Mouse (Mus musculus) megakaryocyte, embryonic 14.5 days (primary cell): ENCODE measurements around the gene Fam83e. TPM values are rescaled to one million over a fixed set of nuclear protein-coding genes. Genes with fewer than 3 reads are reported as not detected.

Experiments
- H3K27me3 ChIP-seq: replicated peaks from 2 replicates; pipeline ENCODE3; 2012; ENCODE audit warnings: inconsistent platforms
- H3K36me3 ChIP-seq: replicated peaks from 2 replicates; pipeline ENCODE3; 2012; ENCODE audit warnings: low read length, inconsistent platforms, mixed read lengths
- H3K4me1 ChIP-seq: 2 replicates; pipeline ENCODE4 v1.6.1; 2012; ENCODE audit warnings: inconsistent platforms
- H3K4me3 ChIP-seq: replicated peaks from 2 replicates; pipeline ENCODE3; 2012; ENCODE audit warnings: moderate library complexity, mild to moderate bottlenecking, inconsistent platforms
- H3K9me3 ChIP-seq: 2 replicates; pipeline ENCODE4 v1.6.1; 2012; ENCODE audit warnings: inconsistent platforms
- FLI1 ChIP-seq: IDR thresholded peaks from 2 replicates; pipeline ENCODE4 v1.6.1; 2012; ENCODE audit warnings: low read length, inconsistent platforms, mixed read lengths
- GATA1 ChIP-seq: IDR thresholded peaks from 3 replicates; pipeline ENCODE4 v1.6.1; 2012; ENCODE audit warnings: mixed read lengths, low read length, inconsistent platforms, borderline replicate concordance
- polyA plus RNA-seq: library from polyadenylated mRNA; stranded (reverse); fragments of >175 nt; gene quantifications from 2 replicates; pipeline ENCODE4 v1.2.3, GENCODE M21; 2012; ENCODE audit warnings: low replicate concordance; ENCODE audit not compliant: insufficient read depth

Fam83e gene
- polyA plus RNA-seq, 1 experiment = not detected

- Histone ChIP-seq H3K36me3 (peaks cover 63% of the 10 kb centered on the region), H3K4me1 (peaks cover 74% of the 10 kb centered on the region)
- TF ChIP-seq FLI1 (no peak), GATA1 (no peak)
Observed at GRCm38 (mm10) chr7:45713881-45714520, 7.0 kb upstream of the Fam83e start.

GRCm38 (mm10) chr7:45714630-45715089 is 6.4 kb upstream of the Fam83e start:
- Histone ChIP-seq H3K4me1 (peaks cover 74% of the 10 kb centered on the region), H3K4me3 (peak overlapping the region; percentile 99), H3K36me3 (peaks cover 63% of the 10 kb centered on the region), H3K9me3 (no peaks in the 10 kb centered on the region), H3K27me3 (no peaks in the 10 kb centered on the region)
- no peak for TF ChIP-seq GATA1
- no peak for TF ChIP-seq FLI1

More at GRCm38 (mm10) chr7:45713881-45714520, 7.0 kb upstream of the Fam83e start:
- Histone ChIP-seq H3K9me3 (no peaks in the 10 kb centered on the region), H3K4me3 (peak overlapping the region; percentile 99), H3K27me3 (no peaks in the 10 kb centered on the region)

DNA sequence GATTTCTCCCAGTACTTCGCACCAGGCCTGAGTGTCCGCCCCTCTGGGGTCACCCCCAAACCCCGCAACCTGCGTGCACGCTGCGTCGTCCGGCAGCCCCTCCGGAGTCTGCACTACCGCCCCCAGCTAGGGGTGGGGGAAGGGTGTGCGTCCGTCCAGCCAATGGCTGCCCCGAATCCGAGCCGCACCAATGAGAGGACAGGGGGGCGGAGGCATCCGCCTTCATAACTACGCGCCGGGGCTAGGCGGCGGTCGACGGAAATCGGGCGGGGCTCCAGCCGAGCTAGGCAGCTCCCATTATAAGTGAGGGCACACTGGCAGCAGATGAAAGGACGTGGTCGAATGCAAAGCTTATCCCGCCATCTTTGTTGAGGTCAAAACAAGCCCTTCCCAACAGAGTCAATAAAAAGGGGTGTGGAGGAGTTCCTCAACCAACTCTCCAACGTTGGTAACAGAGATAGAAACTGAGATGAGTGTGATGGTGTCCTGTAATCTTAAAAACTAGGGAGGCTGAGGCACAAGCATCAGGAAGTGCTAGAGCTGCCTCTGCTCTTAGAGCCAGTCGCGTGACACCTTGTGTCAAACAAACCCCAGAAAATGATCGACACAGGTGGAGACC is 5.8 kb upstream of the Fam83e start, which contains the start of gene Rpl18:
Rpl18 (plus strand) TSS at position 368 of the 619 bp plus-strand sequence.
- Histone ChIP-seq H3K4me3 (peak within 1 kb of the TSS; percentile 99), H3K36me3 (peaks cover 63% of the 10 kb centered on the region), H3K4me1 (peaks cover 74% of the 10 kb centered on the region), H3K9me3 (no peaks in the 10 kb centered on the region), H3K27me3 (no peaks in the 10 kb centered on the region)
- no peak; the same call in 2 of the 3 replicates for TF ChIP-seq GATA1
- no peak for TF ChIP-seq FLI1

GRCm38 (mm10) chr7:45715741-45716459 is 5.1 kb upstream of the Fam83e start:
- Histone ChIP-seq H3K4me3 (peak overlapping the region; percentile 99), H3K27me3 (no peaks in the 10 kb centered on the region), H3K4me1 (peaks cover 74% of the 10 kb centered on the region), H3K36me3 (peaks cover 63% of the 10 kb centered on the region), H3K9me3 (no peaks in the 10 kb centered on the region)
- TF ChIP-seq FLI1 = no peak
- TF ChIP-seq GATA1 = no peak

GRCm38 (mm10) chr7:45716460-45716857 is 4.6 kb upstream of the Fam83e start:
- TF ChIP-seq FLI1 = no peak
- no peak for TF ChIP-seq GATA1
- peaks cover 74% of the 10 kb centered on the region for H3K4me1 ChIP-seq
- H3K36me3 ChIP-seq = peaks cover 63% of the 10 kb centered on the region
- no peaks in the 10 kb centered on the region for H3K9me3 ChIP-seq
- no peaks in the 10 kb centered on the region for H3K27me3 ChIP-seq
- peak overlapping the region; percentile 99 for H3K4me3 ChIP-seq

DNA sequence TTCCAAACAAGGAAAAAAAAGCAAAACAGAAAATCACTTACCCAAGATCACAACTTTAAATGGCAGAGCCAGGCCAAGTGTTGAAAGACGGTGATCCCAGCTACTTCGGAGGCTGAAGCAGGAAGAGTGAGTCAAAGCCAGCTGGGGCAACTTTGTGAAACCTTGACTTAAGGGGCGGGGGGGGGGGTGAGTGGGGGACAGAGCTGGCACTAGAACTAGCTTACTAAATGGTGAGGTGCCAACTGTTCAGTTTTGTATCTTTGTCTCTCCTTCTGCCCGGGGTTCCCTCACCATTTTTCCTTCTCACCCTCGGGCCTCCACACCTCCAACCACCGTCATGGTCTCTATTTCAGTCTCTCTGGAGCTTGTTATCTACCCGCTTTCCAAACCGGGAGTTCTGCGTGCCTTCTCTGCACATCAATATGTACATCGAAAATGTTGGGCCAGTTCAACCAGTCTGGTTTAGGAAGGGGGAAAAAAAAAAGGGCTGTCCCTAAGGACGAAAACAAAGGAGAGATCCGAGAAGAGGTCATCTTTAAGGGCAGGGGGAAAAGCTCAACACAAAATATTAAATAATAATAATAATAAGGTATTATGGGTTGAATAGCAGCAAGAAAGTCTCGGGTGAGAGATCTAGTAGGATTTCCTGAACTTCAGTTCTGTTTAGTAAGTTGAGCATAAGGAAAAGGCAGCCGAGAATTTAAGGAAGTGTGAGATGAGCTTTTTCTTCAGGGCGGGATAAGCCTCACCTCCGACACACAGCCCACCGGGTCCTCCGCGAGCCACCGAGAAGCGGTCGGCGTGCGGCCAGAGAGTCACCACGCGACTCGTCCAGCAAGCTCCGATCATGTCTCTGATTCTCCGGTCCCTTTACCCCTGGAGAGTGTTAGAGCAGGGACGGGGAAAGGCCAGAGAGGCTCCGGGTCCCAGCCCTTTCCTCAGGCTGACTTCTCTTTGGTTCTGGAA is 3.8 kb upstream of the Fam83e start:
- peaks cover 63% of the 10 kb centered on the region for H3K36me3 ChIP-seq
- no peaks in the 10 kb centered on the region for H3K27me3 ChIP-seq
- peaks cover 71% of the 10 kb centered on the region for H3K4me1 ChIP-seq
- no peak for TF ChIP-seq FLI1
- TF ChIP-seq GATA1 = no peak
- H3K9me3 ChIP-seq = no peaks in the 10 kb centered on the region
- peak overlapping the region; percentile 99 for H3K4me3 ChIP-seq

DNA sequence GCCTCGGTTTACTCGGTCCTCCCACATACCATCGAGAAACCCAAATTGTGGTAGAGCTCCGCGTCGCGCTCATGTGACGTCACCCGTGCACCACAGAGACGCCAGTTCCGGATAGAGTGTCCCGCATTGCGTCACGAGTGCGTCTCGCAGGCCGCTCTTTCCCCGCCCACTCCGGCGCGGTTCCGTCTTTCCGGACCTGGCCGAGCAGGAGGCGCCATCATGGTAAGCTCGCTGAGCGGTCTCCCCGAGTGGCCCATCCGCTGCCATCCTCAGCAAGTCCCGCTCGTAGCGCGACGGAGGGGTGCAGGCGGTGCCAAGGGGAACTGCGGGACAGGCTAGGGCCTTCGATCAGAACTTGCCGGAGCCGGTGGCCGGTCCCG is 3.1 kb upstream of the Fam83e start, which contains the start of gene Sphk2:
Sphk2 (minus strand) TSS at position 85 of the 380 bp plus-strand sequence.
- TF ChIP-seq GATA1 (no peak), FLI1 (peak; percentile 65; the same call in 1 of the 2 replicates)
- peaks cover 66% of the 10 kb centered on the region for H3K4me1 ChIP-seq
- H3K4me3 ChIP-seq = peak within 1 kb of the TSS; percentile 99

GRCm38 (mm10) chr7:45718331-45718730 is 2.7 kb upstream of the Fam83e start:
- Histone ChIP-seq H3K36me3 (peaks cover 63% of the 10 kb centered on the region), H3K4me1 (peaks cover 66% of the 10 kb centered on the region)

More for the DNA sequence above, 3.1 kb upstream of the Fam83e start, which contains the start of gene Sphk2:
- H3K36me3 ChIP-seq = peaks cover 63% of the 10 kb centered on the region
- H3K9me3 ChIP-seq = no peaks in the 10 kb centered on the region
- H3K27me3 ChIP-seq = no peaks in the 10 kb centered on the region

DNA sequence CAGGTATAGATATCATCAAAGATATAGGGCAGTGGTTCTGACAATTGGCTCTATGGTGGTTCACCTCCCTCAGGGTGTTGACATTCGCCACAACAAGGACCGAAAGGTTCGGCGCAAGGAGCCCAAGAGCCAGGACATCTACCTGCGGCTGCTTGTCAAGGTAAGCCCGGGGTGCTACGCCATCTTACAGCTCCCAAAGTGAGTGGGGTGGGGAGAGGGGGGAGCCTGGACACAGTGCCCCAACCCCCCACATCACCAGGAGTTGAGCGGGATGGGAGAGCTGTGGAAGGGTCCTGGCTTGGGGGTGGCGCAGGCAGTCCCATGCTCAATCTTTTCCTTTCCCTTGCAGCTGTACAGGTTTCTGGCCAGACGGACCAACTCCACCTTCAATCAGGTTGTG is 1.8 kb upstream of the Fam83e start:
- H3K27me3 ChIP-seq = no peaks in the 10 kb centered on the region
- peak overlapping the region; percentile 99 for H3K4me3 ChIP-seq
- peaks cover 65% of the 10 kb centered on the region for H3K4me1 ChIP-seq
- peaks cover 63% of the 10 kb centered on the region for H3K36me3 ChIP-seq
- H3K9me3 ChIP-seq = no peaks in the 10 kb centered on the region
- TF ChIP-seq GATA1 (no peak), FLI1 (no peak)

More at GRCm38 (mm10) chr7:45718331-45718730, 2.7 kb upstream of the Fam83e start:
- no peaks in the 10 kb centered on the region for H3K27me3 ChIP-seq
- no peaks in the 10 kb centered on the region for H3K9me3 ChIP-seq
- H3K4me3 ChIP-seq = peak overlapping the region; percentile 99
- TF ChIP-seq FLI1 (no peak), GATA1 (no peak)
